Mouse (Mus musculus): ENCODE data around the gene Ankra2.

Gene Ankra2

GRCm38 (mm10) chr13:98296072-98296471 lies 33.2 kb downstream of the Ankra2 start:
- DNase-seq (ENCODE audit: low read depth), result no peak

GRCm38 (mm10) chr13:98297883-98298482 lies 35.1 kb downstream of the Ankra2 start:
- no peak for DNase-seq (ENCODE audit: low read depth)

- peak; percentile 62 for DNase-seq (ENCODE audit: low read depth)
Observed at GRCm38 (mm10) chr13:98298833-98299758, 36.2 kb downstream of the Ankra2 start.

GRCm38 (mm10) chr13:98305257-98305656 lies 42.4 kb downstream of the Ankra2 start:
- DNase-seq (ENCODE audit: low read depth), result no peak

GRCm38 (mm10) chr13:98306393-98306792 lies 43.5 kb downstream of the Ankra2 start:
- DNase-seq (ENCODE audit: low read depth), result no peak

- no peak for DNase-seq (ENCODE audit: low read depth)
Observed at GRCm38 (mm10) chr13:98306852-98307475, 44.1 kb downstream of the Ankra2 start.

GRCm38 (mm10) chr13:98308004-98308403 lies 45.1 kb downstream of the Ankra2 start:
- no peak for DNase-seq (ENCODE audit: low read depth)

GRCm38 (mm10) chr13:98308724-98309123 lies 45.9 kb downstream of the Ankra2 start:
- DNase-seq (ENCODE audit: low read depth), result no peak

GRCm38 (mm10) chr13:98311597-98311996 lies 48.7 kb downstream of the Ankra2 start:
- no peak for DNase-seq (ENCODE audit: low read depth)

GRCm38 (mm10) chr13:98313631-98314030 lies 50.8 kb downstream of the Ankra2 start:
- DNase-seq (ENCODE audit: low read depth), result no peak

- DNase-seq (ENCODE audit: low read depth), result no peak
Observed at GRCm38 (mm10) chr13:98315124-98315523, 52.2 kb downstream of the Ankra2 start.

- no peak for DNase-seq (ENCODE audit: low read depth)
Observed at GRCm38 (mm10) chr13:98316140-98316479, 53.2 kb downstream of the Ankra2 start.

GRCm38 (mm10) chr13:98316480-98317245 lies 53.8 kb downstream of the Ankra2 start, which contains the start of gene Btf3:
Gene Btf3, minus strand, starts transcription at chr13:98317006.
- peak; percentile 67 for DNase-seq (ENCODE audit: low read depth)

GRCm38 (mm10) chr13:98317246-98317677 lies 54.4 kb downstream of the Ankra2 start:
- no peak for DNase-seq (ENCODE audit: low read depth)

- no peak for DNase-seq (ENCODE audit: low read depth)
Observed at GRCm38 (mm10) chr13:98317911-98318310, 55.0 kb downstream of the Ankra2 start.

Measured in fibroblast of lung, adult 2 months (primary cell).